Mouse (Mus musculus) lung, adult 2 months (tissue): ENCODE measurements around the gene Pira2.
"Not testable (repeated sequence)": the region's sequence is repeated elsewhere in the genome, so short reads cannot be mapped to it uniquely, and the experiment has no call there.

Experiments used
- CTCF ChIP-seq: fragments of 200-500 bp; IDR thresholded peaks from 2 replicates; pipeline ENCODE4 v1.5.1; 2011; ENCODE audit warnings: mild to moderate bottlenecking, low read length, control low read depth; ENCODE audit not compliant: insufficient read depth
- POLR2A ChIP-seq: fragments of 200-500 bp; IDR thresholded peaks from 2 replicates; pipeline ENCODE4 v1.6.1; 2011; ENCODE audit warnings: low read depth, mild to moderate bottlenecking, control low read depth, low read length, borderline replicate concordance; ENCODE audit errors: extremely low read depth

DNA sequence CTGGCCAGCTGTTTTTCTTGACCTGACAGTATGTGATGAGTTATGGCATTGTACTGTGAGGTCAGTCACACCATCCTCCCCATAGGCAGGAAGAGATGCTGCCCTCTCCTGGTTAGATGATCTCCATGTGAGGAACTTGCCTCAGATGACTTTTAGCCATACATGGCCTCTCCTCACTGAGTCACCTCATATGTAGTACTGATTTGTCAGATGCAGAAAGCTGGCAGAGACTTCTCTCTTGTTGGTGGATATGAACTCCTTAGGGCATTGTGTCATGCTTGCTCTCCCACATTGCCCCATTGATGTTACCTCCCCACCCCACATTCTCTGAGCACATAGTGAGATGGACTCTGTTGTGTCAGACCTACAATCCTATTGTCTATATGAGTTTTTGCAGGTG is 14.2 kb downstream of the Pira2 start:
- TF ChIP-seq CTCF, POLR2A: not testable (repeated sequence)
